Mouse (Mus musculus) left cerebral cortex, adult 9 months (tissue): ENCODE data around the gene Zfp69.
A peak's percentile ranks its signal among the peaks of the same experiment; 100 is the strongest.

Experiments used
- DNase-seq, 2 experiments: peaks; one replicate each; pipeline ENCODE4 v3.0.0; 2022; ENCODE audit warnings: low spot score in 2 of 2

The Zfp69 gene

GRCm38 (mm10) chr4:120924554-120925299 is 26.8 kb downstream of the Zfp69 start, which contains the start of gene Exo5:
Gene Exo5, minus strand, starts transcription at chr4:120925017.
- peak; percentile 75 to 87 for DNase-seq

- no peak for DNase-seq
Measured at GRCm38 (mm10) chr4:120921461-120921860, 30.0 kb downstream of the Zfp69 start.

DNA sequence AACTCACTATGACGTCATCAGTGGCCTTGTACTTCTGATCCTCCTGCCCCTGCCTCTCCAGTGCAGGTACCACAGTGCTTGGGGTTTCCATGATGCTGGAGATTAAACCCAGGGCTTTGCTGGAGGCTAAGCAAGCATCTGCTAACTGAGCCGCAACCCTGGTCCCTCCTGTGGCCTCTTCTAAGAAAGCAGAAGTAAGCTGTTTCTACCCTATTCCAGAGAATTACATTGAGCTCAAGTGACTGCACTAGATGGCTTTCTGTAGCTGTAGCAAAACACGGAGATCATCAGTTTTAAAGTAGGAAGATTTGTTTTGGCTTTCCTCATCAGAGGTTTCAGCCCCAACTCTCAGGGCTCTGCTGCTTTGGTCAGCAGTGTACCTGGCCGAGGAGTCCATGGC is 37.0 kb downstream of the Zfp69 start:
- no peak for DNase-seq

DNA sequence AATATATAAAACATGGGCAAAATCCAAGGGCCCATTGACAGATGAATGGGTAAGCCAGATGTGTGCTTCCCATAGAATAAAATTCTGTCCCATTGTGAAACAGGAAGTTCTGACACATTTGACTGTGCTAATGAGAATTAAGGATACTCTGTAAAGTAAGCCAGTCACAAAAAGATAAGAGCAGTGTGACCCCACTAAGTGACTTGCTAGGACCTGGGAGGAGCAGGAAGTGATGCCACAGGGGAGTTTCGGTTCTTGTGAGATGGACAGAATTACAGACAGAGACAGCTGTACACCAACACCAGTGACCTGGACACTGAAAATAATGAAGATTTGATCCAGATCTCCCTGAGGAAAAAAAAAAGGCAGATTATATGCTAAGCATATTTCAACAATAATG is 37.6 kb downstream of the Zfp69 start:
- no peak for DNase-seq

DNA sequence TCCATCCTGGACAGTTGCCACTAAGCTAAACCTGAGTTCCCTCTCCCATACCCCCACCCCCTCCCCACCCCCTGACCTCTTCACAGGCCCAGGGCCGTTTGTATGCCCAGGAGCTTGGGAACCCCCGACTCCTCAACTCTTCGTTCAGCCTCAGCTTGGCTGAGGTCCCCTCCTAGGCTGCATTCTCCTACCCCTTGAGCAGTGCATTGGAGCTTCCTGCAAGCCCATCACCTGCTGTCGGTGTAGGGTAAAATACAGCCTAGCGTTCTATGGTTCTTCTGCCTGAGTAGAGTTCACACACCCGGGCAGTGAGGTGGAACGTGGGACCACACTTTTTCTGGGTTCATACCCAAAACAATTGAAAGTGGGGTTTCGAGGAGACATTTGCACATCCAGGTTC is 38.1 kb downstream of the Zfp69 start:
- no peak for DNase-seq

GRCm38 (mm10) chr4:120912866-120913265 is 38.6 kb downstream of the Zfp69 start:
- no peak for DNase-seq

DNA sequence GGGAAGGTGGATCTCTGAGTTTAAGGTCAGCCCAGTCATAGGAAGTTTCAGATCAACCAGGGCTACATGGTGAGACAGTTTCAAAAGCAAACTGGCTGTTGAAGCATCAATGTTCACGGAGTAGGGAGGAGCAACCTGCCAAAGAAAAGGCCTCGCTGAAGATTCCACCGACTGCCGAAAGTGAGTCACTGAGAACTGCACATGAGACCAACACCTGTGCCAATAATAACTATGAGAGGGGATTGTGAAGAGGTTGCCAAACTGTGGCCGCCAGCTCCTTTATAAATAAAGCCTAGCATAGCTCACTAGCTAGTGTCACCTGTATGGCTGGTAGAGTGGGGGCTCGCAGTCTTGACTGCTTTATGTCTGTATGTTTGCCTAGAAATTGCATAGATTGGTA is 40.4 kb downstream of the Zfp69 start:
- DNase-seq = no peak

DNA sequence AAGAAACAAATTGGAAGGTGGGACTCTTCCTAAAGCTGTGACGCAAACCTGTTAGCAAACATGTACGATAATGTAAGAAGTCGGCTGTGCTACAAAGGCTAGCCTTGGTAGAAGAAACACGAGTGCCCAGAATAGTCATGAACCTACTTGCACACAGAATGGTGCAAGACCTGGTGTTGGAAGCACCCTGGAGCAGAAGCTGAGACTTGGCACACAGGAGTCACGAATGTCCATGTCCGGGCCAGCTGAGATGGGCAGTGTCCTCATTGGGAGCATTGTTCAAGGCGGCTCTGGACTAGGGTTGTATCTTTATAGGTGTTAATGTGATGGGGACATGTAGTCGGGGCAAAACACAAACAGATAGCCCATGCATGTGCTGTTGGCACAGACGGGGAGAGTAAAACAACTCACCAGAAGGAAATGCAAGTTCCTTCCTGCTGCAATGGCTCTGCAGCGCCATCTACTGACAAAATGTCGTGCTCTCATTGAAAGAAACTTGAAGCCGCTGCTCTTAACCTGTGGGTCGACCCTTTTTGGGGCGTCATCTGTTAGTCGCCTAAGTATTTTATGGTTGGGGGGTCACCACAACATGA is 41.8 kb downstream of the Zfp69 start:
- peak in 1 of 2 experiments; percentile 54 for DNase-seq

GRCm38 (mm10) chr4:120905644-120906043 is 45.9 kb downstream of the Zfp69 start:
- no peak for DNase-seq

- no peak for DNase-seq
Measured at GRCm38 (mm10) chr4:120904533-120904932, 47.0 kb downstream of the Zfp69 start.

DNA sequence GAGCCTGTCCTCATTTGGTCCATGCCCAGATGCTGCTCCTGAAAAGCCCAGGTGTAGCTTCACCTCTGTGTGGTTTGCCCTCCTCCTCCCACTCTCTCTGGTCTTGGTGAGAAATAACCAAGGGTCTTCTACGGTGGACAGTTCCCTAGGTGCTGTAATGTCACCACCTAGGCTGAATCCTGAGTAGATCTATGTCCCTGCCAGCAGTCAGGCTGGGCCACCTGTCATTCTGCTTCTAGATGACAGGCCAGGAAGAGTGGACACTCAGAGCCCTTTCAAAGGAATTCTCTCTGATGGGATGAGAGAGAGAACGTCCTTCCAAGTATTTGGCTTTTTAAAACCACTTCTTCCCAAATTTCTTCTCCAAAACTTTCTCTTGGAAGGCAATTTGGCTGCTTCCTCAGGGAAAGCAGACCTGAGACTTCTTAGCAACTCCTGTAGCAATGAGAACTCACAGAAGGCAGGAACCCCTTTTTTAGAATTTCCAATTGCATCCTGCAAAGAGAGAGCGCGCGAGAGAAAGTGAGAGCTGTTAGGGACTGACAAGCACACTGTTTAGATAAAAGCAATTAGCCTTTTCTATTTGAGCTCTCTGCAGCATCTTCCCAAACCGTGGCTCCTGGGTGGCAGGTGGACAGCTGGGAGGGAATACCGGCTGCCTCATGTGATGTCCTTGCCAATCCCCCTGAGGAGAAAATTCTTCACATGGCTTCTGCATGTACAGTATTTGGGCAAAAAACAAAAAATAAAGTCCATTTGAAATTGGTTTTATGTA is 55.5 kb downstream of the Zfp69 start:
- DNase-seq = no peak

GRCm38 (mm10) chr4:120895226-120895625 is 56.3 kb downstream of the Zfp69 start:
- DNase-seq = no peak

DNA sequence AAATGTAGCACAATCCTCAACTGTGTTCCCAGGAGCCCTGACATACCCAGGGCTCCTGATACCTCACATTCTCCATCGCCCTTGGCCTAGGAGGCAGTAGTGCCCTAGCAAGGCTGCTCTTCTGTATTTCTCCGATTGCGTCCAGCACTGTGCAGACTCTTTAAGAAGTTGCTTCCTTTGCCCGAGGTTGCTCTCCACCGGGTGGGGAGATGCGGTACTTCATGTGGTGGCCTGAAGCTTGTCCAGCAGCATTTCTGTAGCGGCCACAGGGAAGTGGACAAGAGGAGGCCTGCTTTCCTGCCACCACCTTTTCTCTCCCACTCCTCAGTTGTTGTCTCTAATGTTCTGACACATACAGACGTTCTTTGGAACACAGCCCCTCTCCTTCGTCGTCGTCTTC is 56.9 kb downstream of the Zfp69 start:
- no peak for DNase-seq

DNA sequence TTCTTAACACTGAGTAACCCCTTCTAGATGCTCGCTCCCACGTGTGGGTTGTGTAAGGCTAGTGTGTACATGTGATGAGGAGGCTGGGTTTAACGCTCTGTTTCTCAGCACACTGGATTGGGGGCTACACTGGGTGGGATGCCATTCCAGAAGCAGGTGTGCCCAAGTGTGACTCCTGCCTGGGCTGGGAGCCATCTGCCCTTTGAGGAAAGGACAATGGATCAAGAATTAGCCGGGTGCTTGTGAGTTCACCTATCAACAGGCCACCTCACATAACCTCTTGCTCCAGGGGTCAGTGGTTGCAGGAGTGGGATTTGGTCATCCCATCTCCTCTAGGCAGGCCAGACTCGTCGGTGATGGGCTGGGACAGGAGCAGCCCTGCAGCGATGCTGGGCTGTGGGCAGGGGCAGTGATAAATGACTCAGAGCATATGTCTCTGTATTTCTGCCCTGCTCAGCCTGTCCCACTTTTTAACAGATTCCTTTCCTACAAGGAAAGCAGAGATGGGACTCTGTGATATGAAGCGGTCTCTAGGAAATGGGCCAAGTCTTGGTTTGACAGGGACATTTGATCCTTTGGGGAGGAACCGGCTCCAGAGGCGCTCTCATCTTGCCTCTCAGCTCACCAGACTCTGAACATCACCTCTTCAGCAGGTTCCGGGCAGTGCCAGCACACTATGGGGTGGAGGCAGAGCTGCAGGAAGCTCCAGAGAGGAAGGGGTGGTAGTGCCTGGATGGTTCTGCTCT is 57.7 kb downstream of the Zfp69 start:
- peak in 1 of 2 experiments; percentile 38 for DNase-seq

DNA sequence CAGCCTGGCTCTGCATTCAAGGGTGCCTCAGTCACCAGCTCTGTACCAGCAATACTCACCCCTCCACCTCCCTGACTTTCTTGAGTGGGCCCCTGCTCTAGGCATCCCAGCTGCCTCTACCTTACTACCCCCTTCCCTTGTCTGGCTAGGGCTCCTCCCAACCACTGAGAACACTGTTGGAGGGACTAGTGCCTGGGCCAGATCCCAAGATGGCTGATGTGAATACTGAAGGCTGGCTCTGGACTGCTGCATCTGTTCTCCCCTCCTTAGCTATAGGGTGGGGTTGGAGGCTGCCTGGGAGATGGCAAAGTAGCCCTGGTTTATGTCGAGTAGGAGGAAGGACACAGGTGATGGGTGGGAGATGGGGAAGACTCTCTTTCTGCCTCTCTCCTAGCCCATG is 59.0 kb downstream of the Zfp69 start:
- DNase-seq = no peak

DNA sequence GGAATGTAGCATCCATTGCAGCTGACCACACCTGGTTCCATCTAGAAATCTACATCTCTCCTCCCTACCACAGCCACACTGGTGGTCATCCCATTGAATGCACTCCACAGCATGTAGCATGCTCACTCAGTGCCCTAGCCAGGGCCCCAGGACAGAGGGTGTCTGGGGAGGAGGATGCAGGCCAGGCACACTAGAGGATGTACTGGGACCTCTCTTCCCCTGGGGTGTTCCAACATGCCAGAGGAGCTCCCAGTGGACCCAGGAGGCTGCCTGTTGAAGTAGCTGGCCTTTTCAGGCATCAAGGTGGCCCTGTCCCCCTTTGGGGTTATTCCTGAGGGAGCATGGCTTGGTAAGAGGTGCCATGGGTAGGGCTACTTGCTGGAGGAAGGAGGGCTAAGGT is 59.5 kb downstream of the Zfp69 start:
- no peak for DNase-seq

- no peak for DNase-seq
Measured at GRCm38 (mm10) chr4:120890754-120891440, 60.6 kb downstream of the Zfp69 start.

- no peak for DNase-seq
Measured at GRCm38 (mm10) chr4:120888884-120889283, 62.6 kb downstream of the Zfp69 start.

- DNase-seq = peak in 1 of 2 experiments; percentile 79
Measured at GRCm38 (mm10) chr4:120887381-120888112, 64.0 kb downstream of the Zfp69 start.

- no peak for DNase-seq
Measured at GRCm38 (mm10) chr4:120886811-120887210, 64.7 kb downstream of the Zfp69 start.

DNA sequence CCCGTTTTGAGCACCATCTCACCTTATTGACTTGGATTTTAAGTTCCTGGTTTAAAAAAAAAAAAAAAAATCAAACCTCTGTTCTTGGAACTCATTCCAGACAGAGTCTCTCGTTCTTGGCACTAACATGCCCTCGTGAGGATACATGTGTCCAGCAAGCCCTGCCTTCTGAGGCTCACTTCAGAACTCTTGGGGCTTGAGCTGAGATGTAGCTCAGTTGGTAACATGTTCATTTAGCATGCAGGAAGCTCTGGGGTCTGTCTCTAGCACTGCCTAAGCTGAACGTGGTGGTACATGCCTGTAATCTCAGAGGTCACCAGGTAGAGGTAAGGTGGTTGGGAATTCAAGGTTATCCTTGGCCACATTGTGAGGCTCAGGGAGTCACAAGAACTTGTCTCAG is 65.4 kb downstream of the Zfp69 start:
- DNase-seq = no peak
